Mouse (Mus musculus) ES-Bruce4 (cell line): Measurements from ENCODE around the gene Serpinb1a.

ENCODE experiments used
- CTCF ChIP-seq: IDR thresholded peaks from one replicate; pipeline ENCODE4 v1.8.1; 2011; ENCODE audit warnings: low read depth, low read length
- EP300 ChIP-seq: IDR thresholded peaks from 2 replicates; pipeline ENCODE4 v1.6.1; 2011; ENCODE audit warnings: low read depth, low read length; ENCODE audit not compliant: insufficient read depth
- POLR2A ChIP-seq: IDR thresholded peaks from one replicate; pipeline ENCODE4 v1.8.1; 2011; ENCODE audit warnings: low read length; ENCODE audit not compliant: insufficient read depth

DNA sequence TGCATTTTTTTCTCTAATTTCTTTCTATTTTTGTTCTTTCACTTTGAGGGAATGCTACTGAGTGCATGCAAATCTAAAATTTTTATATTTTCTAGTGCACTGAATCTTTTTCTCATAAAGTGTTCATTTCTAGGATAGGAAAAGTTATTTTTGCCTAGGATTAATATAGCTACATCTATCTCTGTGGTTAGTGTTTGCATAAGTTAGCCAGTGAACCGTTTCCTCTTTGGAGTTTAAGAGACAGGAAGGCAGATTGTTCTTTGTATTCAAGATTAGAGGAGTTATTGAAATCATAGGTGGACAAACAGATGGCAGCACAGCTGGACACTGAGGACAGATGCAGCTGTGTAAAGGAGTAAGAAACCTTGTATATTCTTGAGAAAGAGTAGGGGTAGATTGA is 11.7 kb downstream of the Serpinb1a start:
- TF ChIP-seq CTCF (no peak), POLR2A (no peak), EP300 (no peak)
